Mouse (Mus musculus) naive thymus-derived CD4-positive, alpha-beta T cell, adult 2 months (primary cell): ENCODE measurements around the gene Jmjd8.
A peak's percentile ranks its signal among the peaks of the same experiment; 100 is the strongest.

Source experiments
- DNase-seq: peaks from one replicate; pipeline ENCODE4 v3.0.0-alpha.2; 2011; ENCODE audit warnings: low read depth

Gene Jmjd8

GRCm38 (mm10) chr17:25833291-25833663 is 4.6 kb downstream of the Jmjd8 start, which contains the start of gene Stub1:
Gene Stub1 (minus strand): TSS chr17:25833404.
- no peak for DNase-seq

GRCm38 (mm10) chr17:25833961-25834594 is 5.4 kb downstream of the Jmjd8 start:
- peak; percentile 28 for DNase-seq

GRCm38 (mm10) chr17:25834595-25835222 is 6.0 kb downstream of the Jmjd8 start:
- no peak for DNase-seq

- no peak for DNase-seq
These were observed 6.6 kb downstream of the Jmjd8 start for GRCm38 (mm10) chr17:25835301-25835700.

GRCm38 (mm10) chr17:25835816-25836215 is 7.1 kb downstream of the Jmjd8 start:
- no peak for DNase-seq

- DNase-seq, result no peak
These were observed 7.9 kb downstream of the Jmjd8 start for GRCm38 (mm10) chr17:25836397-25837075.

GRCm38 (mm10) chr17:25837076-25837410 is 8.4 kb downstream of the Jmjd8 start, which contains the start of gene Rhbdl1:
Gene Rhbdl1 (minus strand): TSS chr17:25837295.
- peak; percentile 57 for DNase-seq

- DNase-seq, result peak; percentile 32
These were observed 8.9 kb downstream of the Jmjd8 start for GRCm38 (mm10) chr17:25837533-25837932.

GRCm38 (mm10) chr17:25838904-25839303 is 10.2 kb downstream of the Jmjd8 start:
- DNase-seq, result no peak

GRCm38 (mm10) chr17:25839455-25840235 is 11.0 kb downstream of the Jmjd8 start:
- no peak for DNase-seq

- DNase-seq, result no peak
These were observed 11.9 kb downstream of the Jmjd8 start for GRCm38 (mm10) chr17:25840519-25840918.

GRCm38 (mm10) chr17:25841117-25841880 is 12.6 kb downstream of the Jmjd8 start, which contains the start of gene Gm20683:
Gene Gm20683 (minus strand): TSS chr17:25841763.
- peak; percentile 14 for DNase-seq

- DNase-seq, result peak; percentile 15
These were observed 13.8 kb downstream of the Jmjd8 start for GRCm38 (mm10) chr17:25842509-25842908.

GRCm38 (mm10) chr17:25843122-25843521 is 14.5 kb downstream of the Jmjd8 start:
- DNase-seq, result no peak

- DNase-seq, result no peak
These were observed 15.1 kb downstream of the Jmjd8 start for GRCm38 (mm10) chr17:25843636-25844395.

GRCm38 (mm10) chr17:25844396-25844901 is 15.8 kb downstream of the Jmjd8 start, which contains the start of gene Rhot2:
Gene Rhot2 (minus strand): TSS chr17:25844851.
- peak; percentile 95 for DNase-seq

GRCm38 (mm10) chr17:25860229-25860628 is 31.6 kb downstream of the Jmjd8 start:
- no peak for DNase-seq

- peak; percentile 94 for DNase-seq
These were observed 32.4 kb downstream of the Jmjd8 start, which contains the start of gene Wdr90 for GRCm38 (mm10) chr17:25860832-25861703. Gene Wdr90 (minus strand): TSS chr17:25861501.
